Mouse (Mus musculus): Measurements from ENCODE around the gene Camk1.

Camk1 gene

DNA sequence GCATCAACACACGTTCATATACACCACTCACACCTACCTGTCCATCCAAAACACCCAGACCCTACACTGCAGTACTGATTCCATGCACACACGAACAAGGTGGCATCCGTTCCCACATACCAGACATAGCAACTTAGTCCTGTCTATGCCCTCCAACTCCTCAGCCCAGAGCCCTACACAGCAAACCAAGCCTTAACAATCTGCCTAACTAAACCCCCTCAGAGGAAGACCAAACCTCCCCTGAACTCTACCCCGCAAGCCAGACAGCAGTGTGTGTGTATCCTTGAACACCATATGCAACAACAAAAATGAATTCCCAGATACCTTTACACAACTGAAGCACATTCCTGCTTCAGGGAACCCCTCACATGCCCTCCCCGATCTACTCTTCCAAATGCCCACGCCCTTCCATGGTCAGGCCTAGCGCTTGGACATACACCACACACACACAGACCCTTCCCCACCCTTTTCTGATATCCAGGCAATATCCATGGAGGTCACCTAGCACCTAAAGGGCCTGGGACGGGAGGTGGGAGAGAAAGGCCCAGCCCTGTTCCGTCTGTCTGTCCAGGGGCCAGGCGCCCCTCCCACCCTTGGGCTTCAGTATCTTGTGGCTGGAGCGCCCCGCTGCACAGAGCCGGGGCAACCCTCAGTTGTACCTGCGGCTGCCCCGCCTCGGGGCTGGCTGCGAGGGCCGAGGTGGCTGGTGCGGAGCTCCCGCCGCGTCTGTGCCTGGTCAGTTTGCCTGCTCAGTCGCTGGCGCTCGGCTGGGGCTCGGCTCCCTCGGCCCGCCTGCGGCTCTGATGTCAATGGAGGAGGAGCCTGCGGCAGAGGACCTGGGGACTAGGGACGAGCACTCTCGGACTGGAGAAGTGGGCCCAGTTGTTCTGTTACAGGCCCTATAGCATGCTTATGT, at the start of gene Camk1:
Camk1 (minus strand) TSS at position 808 of the 916 bp plus-strand sequence.
- peak; percentile 93 for DNase-seq (ENCODE audit: extremely low read depth, insufficient read length, low spot score)

DNA sequence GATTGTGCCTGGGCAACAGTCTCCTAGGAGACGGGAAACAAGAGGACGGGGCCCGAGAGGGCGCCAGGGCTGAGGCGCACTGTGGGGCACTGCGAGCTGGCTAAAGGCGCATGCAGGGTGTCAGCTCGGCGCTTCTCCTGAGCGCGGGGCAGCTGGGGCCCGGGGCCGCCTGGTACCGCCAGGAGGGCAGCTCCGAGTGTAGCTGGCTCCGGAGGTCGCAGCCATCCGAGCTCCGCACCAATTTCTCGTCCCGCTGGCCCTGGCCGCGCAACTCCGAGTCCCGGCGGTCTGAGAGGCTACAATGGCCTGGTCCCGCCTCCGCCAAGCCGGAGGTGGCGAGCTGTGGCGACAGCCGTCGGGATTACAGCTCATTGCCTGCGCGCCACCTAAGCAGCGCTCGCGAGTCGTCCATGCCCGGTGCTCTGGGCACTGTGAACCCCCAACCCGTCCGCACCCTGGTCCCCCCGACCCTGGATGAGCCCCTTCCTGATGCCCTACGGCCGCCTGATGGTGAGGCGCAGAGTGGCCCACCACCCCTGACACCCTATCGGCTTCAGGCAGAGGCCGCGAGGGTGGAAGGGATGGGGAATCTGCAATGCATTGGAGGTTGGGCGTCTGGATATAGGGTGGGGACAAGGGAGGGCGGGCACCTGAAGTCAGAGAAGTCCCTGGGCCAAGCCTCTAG, 48.7 kb upstream of the Camk1 start:
- DNase-seq (ENCODE audit: extremely low read depth, insufficient read length, low spot score) = no peak

DNA sequence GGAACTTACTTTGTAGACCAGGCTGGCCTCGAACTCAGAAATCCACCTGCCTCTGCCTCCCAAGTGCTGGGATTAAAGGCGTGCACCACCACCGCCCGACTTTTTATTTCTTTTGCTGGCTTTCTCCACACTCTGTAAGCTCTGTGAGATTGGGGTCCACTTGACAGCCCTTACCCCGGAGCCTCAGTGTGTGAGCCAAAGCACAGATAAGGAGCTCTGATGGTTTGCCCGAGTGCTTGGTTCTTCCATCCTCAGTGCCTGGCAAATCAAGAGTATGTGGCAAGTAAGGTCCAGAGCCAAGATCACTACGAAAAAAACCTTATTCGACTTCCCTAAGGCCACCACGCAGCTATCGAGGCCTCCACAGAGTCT, 48.2 kb upstream of the Camk1 start:
- DNase-seq (ENCODE audit: extremely low read depth, insufficient read length, low spot score) = no peak

DNA sequence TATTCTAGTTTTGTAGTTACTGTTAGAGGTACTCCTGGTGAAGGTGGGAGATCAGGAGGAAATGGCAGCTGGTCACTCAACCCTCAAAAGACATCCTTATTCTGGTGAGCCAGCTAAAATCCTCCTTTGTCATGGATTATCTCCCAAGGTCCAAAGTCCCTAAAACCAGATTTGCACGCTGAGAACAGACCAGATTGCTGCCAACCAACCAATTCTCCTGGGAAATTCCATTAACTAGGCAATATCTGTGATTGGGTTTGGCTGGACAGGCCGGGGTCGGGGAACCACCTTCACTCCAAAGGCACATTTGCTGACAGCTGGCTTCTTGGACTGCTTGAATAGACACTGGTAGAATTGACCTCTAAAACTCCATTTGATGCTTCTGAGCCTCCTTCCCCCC, 46.9 kb upstream of the Camk1 start:
- no peak for DNase-seq (ENCODE audit: extremely low read depth, insufficient read length, low spot score)

DNA sequence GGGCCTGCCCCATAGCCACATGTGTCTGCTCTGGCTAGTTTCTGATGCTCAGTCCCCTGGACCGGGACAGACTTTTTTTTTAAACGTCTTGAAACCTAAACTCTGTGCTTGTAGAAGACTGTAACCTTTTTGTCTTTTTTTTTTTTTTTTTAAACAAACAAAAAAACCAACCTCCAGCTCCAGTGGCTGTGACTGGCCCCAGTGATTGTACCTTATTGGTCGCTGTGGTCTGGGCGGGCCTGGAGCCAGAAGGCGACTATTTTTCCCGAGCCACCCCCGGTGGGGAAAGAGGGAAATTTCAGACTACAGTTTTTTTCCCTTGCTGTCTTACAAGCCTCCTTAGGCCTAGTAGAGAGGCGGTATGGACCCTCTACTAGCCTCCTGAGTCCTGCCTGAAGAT, 45.2 kb upstream of the Camk1 start, which contains the start of gene Ttll3:
Ttll3 (plus strand) TSS at position 301 of the 400 bp plus-strand sequence.
- no peak for DNase-seq (ENCODE audit: extremely low read depth, insufficient read length, low spot score)

DNA sequence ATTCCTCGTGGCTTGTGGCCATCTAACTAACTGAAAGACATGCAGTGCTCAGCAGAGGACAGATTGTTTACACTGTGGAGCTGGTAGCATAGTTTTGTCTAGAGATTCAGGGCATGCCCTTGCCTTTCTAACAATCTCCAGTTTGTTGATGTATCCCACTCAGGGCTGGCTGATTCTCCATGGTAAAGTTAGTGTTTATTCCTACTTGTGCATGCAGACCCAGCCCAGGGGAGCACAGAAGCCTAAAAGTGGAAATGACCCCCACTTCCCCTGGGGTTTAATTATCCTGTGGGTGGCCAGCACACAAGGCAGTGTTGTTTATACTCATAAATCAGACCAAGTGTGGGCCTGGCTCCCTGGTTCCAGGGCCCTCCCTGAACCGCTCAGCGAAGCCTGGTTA, 42.2 kb upstream of the Camk1 start:
- no peak for DNase-seq (ENCODE audit: extremely low read depth, insufficient read length, low spot score)

DNA sequence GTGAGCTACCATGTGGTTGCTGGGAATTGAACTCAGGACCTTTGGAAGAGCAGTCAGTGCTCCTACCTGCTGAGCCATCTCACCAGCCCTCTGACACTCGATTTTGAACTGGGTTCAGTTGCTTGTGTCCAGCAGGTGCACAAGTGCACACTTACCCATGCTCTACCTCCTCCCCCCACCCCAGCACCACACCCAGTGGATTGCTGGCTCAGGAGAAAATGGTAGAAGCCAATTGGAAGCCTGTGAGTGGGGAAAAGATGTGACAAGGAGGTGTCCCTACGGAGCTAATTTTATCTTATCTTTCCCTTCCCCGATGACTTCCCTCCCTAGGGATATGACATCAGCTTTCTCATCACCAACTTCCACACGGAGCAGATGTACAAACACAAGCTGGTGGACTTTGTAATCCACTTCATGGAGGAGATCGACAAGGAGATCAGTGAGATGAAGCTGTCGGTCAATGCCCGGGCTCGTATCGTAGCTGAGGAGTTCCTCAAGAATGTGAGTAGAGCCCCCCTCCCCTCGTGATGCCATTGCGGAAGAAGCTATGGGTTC, 41.5 kb upstream of the Camk1 start:
- no peak for DNase-seq (ENCODE audit: extremely low read depth, insufficient read length, low spot score)

DNA sequence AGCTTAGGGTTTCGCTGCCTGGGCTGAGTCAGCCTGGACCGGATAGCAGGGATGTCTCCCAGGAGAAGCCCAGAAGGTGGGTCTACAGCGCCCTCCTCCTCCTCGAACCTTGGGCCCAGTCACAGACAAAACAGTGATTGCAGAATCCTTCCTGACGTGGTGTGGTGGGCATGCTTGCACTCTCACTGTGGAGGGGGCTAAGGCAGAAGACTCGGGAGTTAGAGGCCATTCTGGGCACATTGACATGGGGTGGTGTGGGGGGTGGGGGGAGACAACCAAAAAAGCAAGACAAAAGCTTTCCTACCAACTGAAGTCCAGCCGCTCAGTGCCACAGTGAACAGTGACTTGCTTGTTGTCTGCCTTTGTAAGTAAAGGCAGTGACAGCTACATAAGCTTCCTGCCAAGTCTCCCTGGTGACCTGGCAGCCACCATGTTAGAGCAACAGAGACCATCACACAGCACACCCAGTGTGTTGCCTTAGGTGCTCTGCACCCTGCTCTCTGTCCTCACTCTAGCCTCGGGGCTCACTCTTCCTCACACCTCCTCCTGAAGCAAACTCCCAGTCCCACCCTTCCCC, 40.7 kb upstream of the Camk1 start:
- no peak for DNase-seq (ENCODE audit: extremely low read depth, insufficient read length, low spot score)

DNA sequence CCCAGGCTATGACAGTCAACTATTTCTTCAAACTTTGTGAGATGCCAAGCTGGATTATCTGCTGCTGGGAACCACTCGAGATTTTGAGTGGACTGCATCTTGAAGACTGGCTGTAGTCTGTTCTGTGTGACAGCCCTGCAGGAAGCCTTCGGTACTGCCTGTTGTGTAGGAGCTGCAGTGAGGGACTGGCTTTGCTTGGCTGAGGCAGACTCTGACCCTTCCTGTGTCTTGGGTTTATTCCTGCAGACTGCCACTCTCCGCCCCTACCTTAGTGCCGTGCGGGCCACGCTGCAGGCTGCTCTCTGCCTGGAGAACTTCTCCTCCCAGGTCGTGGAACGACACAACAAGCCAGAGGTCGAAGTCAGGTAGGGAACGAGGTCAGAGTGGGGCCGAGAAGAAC, 36.7 kb upstream of the Camk1 start:
- DNase-seq (ENCODE audit: extremely low read depth, insufficient read length, low spot score) = no peak

DNA sequence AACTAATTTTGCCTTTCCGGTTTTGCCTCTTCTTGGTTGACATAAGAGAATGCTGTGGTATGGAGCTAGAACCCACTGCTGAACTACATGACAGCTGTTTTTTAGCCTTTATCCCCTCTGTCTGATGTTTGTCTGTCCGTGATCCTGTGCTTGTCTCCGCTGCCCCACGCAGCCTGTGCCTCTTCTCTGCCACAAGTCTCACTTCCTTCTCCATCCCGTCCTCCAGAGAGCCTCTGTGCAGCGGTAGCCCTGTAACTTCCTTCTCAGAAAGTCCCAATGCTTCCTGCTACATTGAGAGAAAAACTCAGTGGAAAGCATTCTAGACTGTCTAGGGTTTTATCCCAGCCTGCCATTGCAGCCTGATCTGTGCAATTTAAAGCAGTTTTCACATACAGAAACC, 35.5 kb upstream of the Camk1 start:
- no peak for DNase-seq (ENCODE audit: extremely low read depth, insufficient read length, low spot score)

DNA sequence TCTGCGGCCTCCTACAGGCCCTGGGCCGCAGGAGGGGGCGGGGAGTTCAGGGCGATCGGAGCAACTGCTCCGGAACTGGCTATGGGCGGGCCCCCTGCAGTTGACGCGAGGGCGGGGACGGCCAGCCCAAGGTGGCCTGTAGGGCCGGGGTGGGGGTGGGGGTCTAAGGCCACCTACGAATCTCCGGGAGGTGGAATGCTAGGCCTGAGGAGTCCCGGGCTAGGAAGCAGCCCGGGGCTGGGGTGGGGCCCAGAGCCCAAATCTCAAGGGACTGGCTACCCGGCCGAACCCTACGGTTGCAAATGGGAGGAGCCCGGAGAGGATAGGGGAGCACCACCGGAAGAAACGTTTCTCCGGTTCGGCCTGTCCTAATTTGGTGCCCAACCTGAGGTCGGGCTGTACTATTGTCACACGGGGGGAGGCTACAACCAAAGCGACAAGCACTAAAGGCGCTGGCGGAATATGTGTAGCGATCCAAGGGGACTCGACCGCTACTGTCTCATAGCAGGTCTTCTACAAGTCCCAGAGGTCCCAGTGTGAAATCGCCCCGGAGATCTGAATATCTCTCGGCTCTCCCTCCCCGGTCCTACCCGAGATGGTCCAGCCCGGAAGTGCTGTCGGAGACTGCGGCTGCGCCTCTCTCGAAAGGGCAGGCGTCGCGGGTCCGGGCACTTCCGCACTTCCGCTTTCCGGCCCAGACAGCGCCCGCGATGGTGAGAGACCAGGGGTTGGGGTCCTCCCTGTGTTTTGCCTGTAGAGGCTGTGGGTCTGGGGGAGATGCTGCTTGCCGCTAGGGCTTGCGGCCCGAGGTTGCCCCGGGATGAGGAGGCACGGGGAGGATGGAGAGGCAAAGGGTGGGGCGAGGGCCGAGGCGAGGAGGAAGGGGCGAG, 34.0 kb upstream of the Camk1 start, which contains the start of the genes Tada3 and Arpc4:
Tada3 (minus strand) TSS at position 388 of the 890 bp plus-strand sequence.
Arpc4 (plus strand) TSS at position 620 of the 890 bp plus-strand sequence.
- peak; percentile 98 for DNase-seq (ENCODE audit: extremely low read depth, insufficient read length, low spot score)

DNA sequence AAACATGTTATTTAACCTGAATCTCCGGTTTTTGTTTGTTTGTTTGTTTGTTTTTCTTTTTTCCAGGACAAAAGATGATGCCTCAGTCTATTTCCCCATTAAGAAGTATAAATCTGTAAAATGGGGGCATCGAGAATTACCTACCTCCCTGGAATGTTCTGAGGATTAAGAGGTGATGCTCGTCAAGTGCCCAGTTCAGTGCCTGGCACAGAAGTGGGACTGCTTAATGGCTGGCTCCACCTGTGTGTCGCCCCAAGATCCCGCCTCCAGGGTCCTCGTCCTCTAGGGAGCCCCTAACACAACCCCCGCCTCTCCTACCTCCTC, 33.4 kb upstream of the Camk1 start:
- no peak for DNase-seq (ENCODE audit: extremely low read depth, insufficient read length, low spot score)

DNA sequence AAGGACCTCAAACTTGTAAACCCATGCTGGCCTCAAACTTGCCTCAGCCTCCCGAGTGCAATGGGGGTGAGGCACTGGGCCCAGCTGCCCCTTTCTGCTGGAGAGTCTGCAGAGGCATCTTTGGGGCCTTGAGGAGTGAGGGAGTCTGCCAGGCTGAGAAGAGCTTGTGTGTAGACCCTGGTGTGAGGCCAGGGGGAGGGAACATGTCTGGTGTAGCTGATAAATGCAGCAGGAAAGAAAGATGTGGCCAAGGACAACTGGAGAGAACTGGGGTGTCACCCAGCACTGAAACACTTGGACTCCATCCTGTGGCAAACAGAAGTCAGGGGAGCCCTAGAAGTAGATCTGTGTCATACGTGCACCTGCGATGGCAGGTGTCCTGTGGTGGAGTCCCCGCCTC, 29.7 kb upstream of the Camk1 start:
- no peak for DNase-seq (ENCODE audit: extremely low read depth, insufficient read length, low spot score)

DNA sequence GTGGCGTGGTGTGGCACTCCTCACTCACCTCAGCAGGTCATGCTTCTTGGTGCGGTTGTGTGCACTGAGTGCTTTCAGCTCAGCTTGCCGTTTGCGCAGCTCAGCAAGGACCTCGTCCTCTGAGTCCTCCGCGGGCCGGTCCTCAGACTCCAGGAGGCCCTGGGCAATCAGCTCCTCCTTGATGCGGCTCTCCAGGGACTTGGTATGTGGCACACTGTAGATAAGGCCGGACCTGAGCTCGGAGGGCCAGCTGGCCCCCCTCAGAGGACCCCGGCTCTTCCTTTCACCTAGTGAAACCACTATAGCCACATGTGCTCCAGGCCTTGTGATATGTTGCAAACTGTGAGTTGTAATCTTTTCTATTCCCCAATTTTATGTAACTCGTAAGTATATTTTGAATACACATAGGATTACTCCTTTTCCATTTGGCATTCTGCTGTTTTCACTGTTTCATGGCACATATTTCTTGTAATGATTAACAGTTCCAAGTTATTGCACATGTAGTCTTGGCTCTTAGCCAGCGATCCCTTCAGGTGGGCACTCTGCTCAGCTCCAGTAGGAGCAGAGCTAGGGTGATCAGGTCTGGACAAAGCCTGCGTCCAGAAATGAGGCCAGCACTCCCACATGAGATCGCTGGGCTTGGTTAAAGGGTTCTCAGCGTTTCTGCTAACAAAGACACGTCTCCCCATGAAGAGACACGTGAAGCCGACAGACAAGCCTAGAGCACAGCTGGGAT, 26.6 kb upstream of the Camk1 start:
- DNase-seq (ENCODE audit: extremely low read depth, insufficient read length, low spot score) = no peak

DNA sequence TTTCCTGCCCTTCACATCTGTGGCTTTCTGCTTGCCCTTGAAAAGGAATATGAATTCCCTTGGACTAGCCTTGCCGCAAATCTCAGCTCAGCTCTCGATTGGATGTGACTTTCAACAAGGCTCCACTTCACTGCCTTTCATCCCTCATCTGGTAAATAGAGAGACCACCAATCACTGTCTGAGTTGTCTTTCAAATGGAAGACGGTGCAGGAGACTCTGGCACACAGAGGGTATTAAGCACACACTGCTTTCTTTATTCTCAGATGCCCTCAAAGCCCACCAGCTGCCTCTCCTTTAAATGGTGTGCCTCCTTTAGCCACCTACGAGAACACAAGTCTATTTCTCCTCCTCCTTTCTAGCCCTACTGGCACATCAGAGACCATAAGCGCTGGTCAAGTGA, 24.8 kb upstream of the Camk1 start:
- DNase-seq (ENCODE audit: extremely low read depth, insufficient read length, low spot score) = no peak

DNA sequence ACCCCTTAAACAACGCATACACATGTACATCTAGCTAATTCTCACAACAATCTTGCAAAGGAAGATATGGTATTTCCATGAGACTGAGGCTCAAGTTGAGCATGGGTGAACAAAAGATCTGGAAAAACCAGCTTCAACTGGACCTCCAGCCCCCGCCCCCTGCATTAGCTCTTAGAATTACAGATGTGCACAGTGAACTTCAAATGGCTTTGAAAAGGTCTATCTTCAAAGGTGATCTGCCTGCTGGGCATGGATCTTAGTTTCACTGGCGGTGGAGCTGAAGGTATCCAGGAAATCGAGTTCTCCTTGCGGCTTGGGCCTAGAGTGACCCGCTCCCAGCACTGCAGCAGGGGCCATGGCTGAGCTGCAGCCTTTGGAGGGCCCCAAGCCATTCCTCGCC, 24.3 kb upstream of the Camk1 start:
- DNase-seq (ENCODE audit: extremely low read depth, insufficient read length, low spot score) = no peak

DNA sequence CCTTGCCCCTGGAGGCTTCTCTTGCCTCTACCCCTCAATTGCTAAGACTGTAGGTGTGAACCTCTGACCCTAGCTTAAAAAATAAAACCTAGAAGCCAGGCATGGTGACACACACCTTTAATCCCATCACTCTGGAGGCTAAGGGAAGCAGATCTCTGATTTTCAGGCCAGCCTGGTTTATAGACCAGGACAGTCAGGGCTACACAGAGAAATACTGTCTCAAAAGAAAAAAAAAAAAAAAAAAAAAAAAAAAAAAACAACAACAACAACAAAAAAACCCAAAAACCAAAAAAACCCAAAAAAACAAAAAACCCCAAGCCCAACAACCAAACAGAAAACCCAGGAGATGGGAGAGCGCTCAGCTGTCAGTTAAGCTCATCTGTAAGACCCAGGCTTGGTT, 23.8 kb upstream of the Camk1 start:
- no peak for DNase-seq (ENCODE audit: extremely low read depth, insufficient read length, low spot score)

DNA sequence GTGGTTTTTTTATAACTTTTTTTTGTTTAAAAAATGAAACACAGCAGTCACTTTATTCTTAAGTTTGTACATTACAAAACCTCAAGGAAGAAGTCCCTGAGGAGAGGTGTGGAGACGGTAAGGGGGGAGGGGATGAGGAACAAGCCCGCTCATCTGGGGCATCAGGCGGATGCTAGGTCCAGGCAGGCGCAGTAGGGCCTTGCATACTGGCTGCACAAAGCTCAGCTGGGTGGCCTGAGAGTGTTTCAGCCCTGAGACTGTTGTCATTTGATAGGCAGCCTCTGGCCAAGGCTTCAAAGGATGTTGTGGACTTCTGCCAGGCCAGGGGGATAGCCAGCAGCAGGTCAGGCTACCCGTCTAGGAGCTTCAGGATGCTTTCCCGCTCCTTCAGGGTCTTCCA, 22.9 kb upstream of the Camk1 start:
- DNase-seq (ENCODE audit: extremely low read depth, insufficient read length, low spot score) = no peak

DNA sequence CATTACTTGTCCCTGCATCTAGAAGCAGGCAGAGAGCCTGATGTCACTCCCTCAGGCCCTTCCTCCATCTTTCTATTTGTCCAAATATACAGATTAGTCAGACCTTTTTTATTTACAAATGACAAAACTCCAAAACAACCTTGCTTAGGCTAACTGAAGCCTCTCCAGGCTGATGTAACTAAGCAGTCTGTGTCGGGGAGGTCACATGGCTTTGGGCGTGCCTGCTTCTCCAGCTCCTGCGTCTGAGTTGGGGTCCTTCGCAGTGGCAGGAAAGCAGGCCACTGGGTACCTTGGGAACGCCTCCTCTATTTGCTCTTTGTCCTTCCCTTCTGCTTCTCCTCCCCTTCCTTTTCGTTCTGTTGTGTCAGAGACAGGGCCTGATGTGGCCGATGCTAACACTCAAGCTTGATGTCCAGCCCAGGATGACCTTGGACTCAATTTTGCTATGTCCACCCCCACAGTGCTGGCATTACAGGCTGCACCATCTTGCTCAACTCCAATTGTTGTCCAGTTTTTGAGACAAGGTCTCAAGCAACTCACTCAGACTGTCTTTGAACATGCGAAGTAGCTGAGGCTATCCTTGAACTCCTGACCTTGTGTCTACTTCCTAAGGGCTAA, 20.8 kb upstream of the Camk1 start:
- no peak for DNase-seq (ENCODE audit: extremely low read depth, insufficient read length, low spot score)

Data from 3134 (cell line).